Mouse (Mus musculus): Measurements from ENCODE around the gene Tex13a. TPM values are rescaled to one million over a fixed set of nuclear protein-coding genes. Genes with fewer than 3 reads are reported as not detected.

The Tex13a gene
- total RNA-seq (2015), result not detected in 2 replicates
- total RNA-seq (2017), result not detected in 2 replicates

DNA sequence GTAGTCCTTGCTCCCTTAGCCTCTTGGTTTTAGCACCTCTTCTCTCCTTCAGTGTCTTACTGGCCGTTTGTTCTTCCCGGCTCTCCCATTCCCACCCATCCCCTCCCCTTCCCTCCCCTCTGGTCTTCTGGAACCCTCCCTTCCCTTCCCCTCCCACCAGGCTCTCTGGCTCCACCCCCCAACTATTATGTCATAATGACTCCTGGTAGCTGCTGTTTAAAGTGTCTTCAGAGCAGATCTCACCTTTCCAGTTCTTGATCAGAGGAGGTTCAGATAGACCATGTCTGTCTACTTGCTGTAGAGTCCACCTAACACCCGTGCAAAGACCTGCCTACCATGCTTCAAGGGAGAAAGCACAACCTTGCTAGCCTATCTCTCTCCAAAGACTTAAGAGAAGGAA is at the start of gene Tex13a:
TSS of gene Tex13a (minus strand) at position 101 of the 400 bp plus-strand sequence.
- ATAC-seq (replicated peaks; ENCODE audit: poor library complexity), result no peak

DNA sequence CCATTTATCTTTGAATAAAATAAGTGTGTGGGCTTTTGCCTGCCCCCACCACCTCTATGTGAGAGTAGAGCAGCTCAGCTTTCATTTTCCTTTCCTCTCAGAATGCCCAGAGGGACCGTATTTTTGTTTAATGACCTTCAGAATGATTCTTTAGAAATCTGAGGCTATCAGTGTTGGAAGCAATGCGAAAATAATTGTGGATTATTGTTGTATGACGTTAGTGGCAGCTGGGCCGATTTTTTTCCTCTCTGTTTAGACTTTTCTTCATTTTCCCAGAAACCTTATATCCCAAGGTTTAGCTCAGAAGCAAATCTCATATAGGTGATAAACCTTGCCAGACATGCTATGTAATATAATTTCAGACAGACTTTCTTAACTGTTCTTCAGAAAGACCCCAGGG is 25.2 kb upstream of the Tex13a start:
- no peak for ATAC-seq (replicated peaks; ENCODE audit: poor library complexity)

DNA sequence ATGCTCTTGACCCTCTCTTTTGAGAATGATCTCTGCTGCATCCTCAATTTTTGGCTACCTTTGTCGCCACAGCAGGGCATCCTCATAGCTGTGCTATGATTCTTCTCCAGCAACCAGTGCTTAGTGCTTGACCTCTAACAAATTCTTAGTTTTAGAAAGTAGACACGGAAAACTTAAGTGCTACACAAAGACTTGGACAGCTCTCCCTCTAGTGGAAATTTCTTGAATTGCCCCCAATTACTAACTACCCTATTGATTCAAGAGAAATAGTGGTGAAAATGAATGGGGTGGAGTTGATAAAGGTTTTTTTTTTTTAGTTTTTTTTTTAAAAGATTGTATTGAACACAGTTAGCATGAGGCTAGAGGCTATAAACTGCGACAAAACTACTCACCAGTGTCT is 39.2 kb downstream of the Tex13a start:
- ATAC-seq (replicated peaks; ENCODE audit: poor library complexity), result no peak
